Mouse (Mus musculus) T-helper 17 cell (primary cell): Measurements from ENCODE around the gene Mkrn1.

Experiments
- in situ Hi-C, 2 experiments: fragments of 300-600 bp; cut with MboI, MseI; formaldehyde crosslinking; loops; 1 replicate in 1 of 2; 2 replicates in 1 of 2; pipeline ENCODE4 v1.15.1; 2025; ENCODE audit warnings: high pct_unique_total_duplicates in 2 of 2

The Mkrn1 gene

DNA sequence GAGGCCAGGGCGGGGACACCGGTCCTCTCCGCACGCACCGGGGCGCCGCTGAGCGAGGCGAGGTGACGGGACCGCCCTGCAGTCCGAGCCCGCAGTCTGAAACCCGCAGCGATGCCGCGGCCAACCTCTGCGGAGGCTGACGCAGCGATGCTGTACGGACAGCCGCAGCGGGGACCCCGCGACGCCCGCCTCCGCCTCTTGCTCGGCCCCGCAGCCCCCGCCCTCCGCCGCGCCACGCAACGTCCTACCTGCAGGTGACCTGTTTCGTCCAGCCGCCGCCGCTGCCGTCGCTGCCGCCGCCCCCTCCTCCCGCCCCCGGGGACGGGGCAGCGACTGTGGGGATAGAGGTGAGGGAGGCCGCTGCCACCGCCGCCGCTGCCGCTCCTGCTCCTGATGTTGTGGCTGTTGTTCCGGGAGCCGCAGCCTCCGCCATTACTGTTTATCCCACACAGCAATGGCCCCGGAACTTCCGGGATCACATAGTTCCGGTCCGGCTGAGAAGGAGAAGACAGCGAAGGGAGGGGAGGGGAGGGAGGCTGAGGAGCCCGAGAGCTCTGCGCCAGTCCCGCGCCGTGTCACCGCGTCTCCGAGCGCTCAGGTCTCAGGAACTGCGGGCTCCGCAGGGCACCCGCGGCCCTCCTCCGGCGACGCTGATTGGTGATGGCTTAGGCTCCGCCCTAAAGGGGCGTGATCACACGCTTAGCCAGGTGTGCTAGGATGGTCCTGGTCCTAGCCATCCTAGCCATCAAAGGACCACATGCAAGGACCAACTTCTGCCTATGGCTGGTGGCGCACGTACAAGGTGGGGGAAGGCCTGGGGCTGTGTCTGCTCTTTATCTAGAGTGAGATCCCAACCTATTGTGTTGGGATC lies at the start of gene Mkrn1:
TSS of gene Mkrn1 (minus strand) at position 612 of the 871 bp plus-strand sequence.
- in situ Hi-C loops, result loop anchor here in 1 of 2 experiments (5.0 kb wide), 1 partner anchor 32 kb away; no protein-coding TSS in a partner anchor

DNA sequence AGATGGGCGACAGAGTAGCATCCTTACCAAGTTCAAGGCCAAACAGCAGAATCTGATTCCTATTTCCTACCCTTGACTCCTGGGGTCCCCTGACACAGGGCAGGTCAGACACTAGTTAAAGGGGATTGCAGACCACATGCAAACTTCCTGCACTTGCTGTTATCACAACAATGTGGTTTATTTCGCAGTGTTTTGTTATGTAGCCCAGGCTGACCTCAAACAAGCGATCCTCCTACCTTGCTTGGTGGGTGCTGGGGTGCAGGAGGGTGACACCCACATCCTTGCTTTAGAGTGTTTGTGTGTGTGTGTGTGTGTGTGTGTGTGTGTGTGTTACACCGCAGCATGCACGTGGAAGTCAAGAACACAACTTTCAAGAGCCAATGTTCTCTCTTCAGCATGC lies 49.2 kb upstream of the Mkrn1 start:
- in situ Hi-C loops, result loop anchor here (5.0 to 10.0 kb wide), 3 partner anchors 93 to 313 kb away; no protein-coding TSS in a partner anchor

- in situ Hi-C loops, result loop anchor here in 1 of 2 experiments (10.0 kb wide), 1 partner anchor 102 kb away; no protein-coding TSS in a partner anchor
Observed at GRCm38 (mm10) chr6:39462621-39463538, 42.6 kb upstream of the Mkrn1 start.

GRCm38 (mm10) chr6:39460040-39460439 lies 39.8 kb upstream of the Mkrn1 start:
- in situ Hi-C loops, result loop anchor here in 1 of 2 experiments (10.0 kb wide), 1 partner anchor 105 kb away; no protein-coding TSS in a partner anchor

DNA sequence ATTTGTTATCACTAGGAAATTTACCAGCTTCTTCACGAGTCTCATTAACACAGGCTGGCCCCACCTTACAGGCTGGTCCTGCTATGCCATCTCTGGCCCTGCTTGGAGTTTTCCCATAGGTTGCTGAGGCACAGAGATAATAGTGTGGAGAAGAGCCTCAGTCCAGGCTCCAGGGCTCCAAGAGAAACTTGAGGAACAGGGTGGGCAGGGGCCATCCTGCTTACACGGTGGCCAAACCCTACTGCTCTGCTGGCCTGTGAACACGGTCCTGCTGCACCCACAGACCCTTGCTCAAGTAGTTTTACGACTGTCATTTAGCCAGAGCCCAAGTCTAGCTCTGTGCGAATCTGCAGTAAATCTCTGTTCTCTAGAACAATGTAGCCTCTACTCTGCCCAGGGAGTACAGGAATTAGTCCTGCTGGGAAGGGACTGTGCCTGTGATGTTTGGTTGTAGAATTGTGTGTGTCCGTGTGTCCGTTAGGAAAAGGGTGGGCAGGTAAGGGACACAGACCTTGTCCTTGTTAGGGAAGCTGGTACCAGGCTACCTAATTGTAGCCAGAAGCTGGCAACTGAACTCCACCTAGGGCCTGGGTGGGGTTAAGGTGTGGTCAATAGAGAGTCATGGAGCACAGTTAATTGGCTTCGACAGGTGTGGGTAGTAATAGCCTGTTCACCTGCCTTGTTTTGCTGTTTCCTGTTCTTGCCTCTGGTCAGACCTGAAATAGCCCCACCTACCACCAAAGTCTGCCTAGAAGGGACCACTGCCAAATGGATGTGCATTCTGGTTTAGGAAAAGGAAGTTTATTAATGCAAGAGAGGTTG lies 35.3 kb upstream of the Mkrn1 start:
- in situ Hi-C loops, result no loop called here

GRCm38 (mm10) chr6:39454616-39455015 lies 34.4 kb upstream of the Mkrn1 start:
- in situ Hi-C loops, result loop anchor here in 1 of 2 experiments (5.0 kb wide), 1 partner anchor 37 kb away; no protein-coding TSS in a partner anchor

DNA sequence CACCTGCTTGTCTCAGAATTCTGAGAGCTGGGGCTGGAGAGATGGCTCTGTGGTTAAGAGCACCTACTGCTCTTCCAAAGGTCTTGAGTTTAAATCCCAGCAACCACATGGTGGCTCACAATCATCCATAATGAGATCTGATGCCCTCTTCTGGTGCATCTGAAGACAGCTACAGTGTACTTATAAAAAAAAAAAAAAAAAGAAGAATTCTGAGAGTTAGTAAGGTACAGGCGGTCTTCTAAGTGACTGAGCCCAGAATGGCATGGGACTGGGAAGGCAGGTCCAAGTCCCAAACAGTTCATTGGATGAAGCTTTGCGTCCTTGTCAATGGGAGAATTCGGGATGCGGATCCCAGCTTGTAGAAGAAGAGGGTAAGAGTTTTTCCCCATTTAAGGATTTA lies 33.3 kb upstream of the Mkrn1 start:
- in situ Hi-C loops, result loop anchor here in 1 of 2 experiments (5.0 kb wide), 1 partner anchor 36 kb away; no protein-coding TSS in a partner anchor

- in situ Hi-C loops, result loop anchor here in 1 of 2 experiments (5.0 kb wide), 1 partner anchor 34 kb away; no protein-coding TSS in a partner anchor
Observed at GRCm38 (mm10) chr6:39451033-39451432, 30.8 kb upstream of the Mkrn1 start.

DNA sequence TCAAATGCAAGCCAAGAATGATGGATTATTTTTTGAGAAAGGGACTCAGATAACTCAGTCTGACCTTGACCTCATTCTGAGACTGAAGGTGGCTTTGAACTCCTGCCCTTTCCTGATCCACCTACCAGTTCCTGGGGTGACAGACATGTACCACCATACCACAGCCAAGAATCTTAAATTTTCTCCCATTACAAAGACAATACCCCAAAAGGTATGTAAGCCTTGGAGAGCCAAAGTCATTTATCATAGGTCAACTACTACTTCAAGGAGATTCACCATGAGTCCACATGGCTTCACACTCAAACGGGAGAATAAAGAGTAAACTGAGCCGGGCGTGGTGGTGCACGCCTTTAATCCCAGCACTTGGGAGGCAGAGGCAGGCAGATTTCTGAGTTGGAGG lies 30.3 kb upstream of the Mkrn1 start:
- in situ Hi-C loops, result loop anchor here in 1 of 2 experiments (5.0 kb wide), 1 partner anchor 33 kb away; no protein-coding TSS in a partner anchor

DNA sequence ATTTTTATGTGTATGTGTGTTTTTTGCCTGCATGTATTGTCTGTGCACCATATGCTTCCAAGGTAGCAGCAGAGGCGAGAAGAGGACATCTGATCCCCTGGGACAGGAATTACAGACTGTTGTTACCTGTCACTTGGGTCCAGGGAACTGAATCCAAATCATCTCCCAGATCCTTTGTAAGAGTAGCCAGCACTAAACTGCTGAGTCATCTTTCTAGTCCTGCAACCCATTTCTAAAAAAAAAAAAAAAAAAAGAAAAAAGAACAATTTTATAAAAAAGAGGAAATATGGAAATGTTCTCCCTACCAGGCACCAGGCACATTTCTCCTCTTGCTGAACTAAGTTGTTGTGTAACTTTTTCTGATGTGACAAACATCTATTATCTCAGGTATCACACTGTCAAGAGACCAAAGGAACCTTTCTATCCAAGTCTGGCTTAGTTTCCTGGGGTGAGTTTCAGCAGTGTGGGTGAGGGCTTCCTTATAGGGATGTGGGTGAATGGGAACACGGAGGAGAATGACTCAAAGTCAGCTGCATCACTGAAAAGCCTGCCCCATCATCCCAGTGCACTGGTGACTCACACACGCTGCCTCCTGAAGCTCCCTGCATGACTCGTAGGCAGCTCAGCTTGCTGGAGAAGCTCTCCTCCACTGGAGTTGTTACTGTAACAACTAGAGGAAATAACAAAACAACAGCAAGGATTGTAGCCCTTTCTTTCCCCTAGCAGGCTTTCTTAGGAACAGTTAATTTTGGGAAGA lies 27.3 kb upstream of the Mkrn1 start:
- in situ Hi-C loops, result loop anchor here in 1 of 2 experiments (25.0 kb wide), 2 partner anchors 990 to 1485 kb away; partner anchors contain the start of genes E330009J07Rik and Wee2

- in situ Hi-C loops, result loop anchor here in 1 of 2 experiments (25.0 kb wide), 2 partner anchors 991 to 1484 kb away; partner anchors contain the start of genes E330009J07Rik and Wee2
Observed at GRCm38 (mm10) chr6:39445801-39446572, 25.7 kb upstream of the Mkrn1 start.

DNA sequence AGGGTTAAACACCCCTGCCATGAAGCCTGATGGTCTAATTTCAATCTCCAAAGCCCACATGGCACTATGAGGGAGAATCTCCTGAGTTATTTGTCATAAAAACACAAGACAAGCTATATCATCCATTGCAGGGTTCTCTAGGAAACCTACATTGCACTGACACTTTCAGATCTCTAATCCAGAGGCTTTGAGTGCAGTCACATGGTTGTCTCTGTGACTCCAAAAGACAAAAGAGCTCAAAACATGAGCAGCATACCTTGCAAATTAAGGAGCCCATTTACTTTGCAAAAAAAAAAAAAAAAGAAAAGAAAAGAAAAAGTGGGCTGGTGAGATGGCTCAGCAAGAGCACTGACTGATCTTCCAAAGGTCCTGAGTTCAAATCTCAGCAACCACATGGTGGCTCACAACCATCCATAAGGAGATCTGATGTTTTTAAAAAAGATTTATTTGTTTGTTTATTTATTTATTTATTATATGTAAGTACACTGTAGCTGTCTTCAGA lies 22.6 kb upstream of the Mkrn1 start:
- in situ Hi-C loops, result loop anchor here in 1 of 2 experiments (25.0 kb wide), 2 partner anchors 994 to 1481 kb away; partner anchors contain the start of genes E330009J07Rik and Wee2

DNA sequence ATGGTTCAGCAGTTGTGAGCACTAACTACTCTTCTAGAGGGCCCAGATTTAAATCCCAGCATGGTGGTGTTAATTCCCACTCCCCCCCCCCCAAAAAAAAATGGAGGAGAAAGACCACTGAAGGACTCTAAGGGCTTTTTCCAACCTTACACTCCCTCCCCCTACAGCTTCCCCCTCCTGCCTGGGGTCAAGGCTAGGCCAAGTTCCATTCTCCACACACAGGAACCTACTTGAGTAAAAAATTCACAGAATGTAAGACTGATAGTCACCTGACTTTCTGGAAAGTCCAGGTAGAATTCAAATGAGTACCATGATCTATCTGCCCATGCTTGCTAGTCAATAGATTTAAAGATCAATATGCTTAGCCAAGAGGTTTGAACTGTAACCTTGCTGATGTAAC lies 19.9 kb upstream of the Mkrn1 start:
- in situ Hi-C loops, result loop anchor here in 1 of 2 experiments (25.0 kb wide), 2 partner anchors 997 to 1478 kb away; partner anchors contain the start of genes E330009J07Rik and Wee2

- in situ Hi-C loops, result loop anchor here in 1 of 2 experiments (25.0 kb wide), 2 partner anchors 1000 to 1475 kb away; partner anchors contain the start of genes E330009J07Rik and Wee2
Observed at GRCm38 (mm10) chr6:39437519-39437918, 17.3 kb upstream of the Mkrn1 start.

DNA sequence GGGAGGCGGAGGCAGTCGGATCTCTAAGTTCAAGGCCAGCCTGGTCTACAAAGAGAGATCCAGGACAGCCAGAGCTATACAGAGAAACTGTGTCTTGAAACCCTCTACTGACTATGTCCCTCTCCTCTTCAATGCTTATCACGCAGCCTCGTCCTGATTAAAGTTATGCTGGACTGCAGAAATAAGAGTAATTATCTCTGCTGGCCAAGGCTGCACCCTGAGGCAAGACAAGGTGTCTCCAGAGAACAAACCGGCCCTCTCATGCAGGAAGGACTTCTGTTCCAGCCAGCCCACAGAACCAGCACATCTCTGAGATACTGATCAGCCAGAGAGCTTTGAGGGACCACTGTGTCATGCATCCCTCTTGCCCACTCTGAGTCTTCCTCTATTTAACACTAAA lies 15.6 kb upstream of the Mkrn1 start:
- in situ Hi-C loops, result loop anchor here in 1 of 2 experiments (25.0 kb wide), 2 partner anchors 1001 to 1474 kb away; partner anchors contain the start of genes E330009J07Rik and Wee2

DNA sequence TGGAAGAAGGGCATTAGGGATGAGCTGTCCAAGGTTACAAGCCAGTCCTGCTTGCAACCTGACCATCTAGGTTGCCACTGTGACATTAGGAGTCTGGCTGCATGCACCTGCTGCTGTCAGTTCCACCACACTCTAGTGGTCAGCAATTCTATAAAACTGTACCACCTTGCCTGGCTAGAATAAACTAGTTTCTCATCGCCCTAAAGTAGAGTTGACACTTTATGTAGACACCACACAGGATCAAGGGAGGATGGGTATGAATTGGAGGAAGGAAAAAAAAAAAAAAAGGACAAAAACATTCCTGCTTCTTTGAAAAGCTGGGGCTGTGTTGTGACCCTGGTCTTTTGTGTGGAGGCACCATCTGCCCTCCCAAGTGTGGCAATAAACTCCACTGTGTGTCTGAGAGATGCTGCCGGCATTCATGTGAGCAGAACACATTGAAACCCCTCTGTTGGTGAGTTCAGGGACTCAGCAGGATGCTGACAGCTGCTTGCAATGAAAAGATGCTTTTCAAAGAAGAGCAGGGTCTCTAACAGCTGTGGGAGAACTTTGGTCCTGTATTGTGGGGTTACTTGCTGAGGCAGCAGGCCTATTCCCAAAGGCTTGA lies 14.7 kb upstream of the Mkrn1 start:
- in situ Hi-C loops, result loop anchor here in 1 of 2 experiments (25.0 kb wide), 2 partner anchors 1002 to 1473 kb away; partner anchors contain the start of genes E330009J07Rik and Wee2

DNA sequence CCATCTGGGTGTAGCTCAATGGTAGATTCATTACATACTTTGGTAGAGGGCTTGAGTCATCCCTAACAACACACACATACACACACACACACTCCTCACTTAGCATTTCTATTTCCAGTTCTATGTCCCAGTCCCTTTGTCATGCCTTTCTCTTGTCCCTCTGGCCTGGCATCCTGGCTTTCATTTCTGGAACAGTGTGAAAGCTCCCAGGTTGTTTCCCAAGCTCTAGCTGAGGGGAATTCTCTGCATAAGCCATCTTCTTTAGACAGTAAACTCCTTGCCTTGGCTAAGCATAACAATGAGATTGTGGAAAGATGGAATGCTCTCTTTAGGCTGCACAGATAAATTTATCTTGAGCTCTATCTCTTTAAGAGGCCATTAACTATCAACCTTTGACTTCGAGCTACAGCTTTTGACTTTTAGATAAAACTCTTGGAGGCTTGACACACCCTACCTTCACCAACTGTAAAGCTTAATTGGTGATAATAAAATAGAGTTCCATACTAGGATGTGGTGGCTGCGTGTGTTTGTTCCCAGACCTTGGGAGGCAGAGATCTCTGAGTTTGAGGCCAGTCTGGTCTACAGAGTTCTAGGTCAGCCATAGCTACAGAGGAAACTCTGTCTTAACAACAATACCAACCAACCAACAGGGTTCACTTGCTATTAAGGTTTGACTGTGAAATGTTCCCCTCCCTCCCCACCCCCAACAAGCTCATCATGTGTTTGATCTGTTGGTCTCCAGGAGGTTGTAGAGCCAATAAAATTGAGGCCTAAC lies 14.0 kb upstream of the Mkrn1 start:
- in situ Hi-C loops, result loop anchor here in 1 of 2 experiments (25.0 kb wide), 2 partner anchors 1003 to 1472 kb away; partner anchors contain the start of genes E330009J07Rik and Wee2
